Mouse (Mus musculus) c-Kit-positive CD71-positive TER-119-negative erythroid progenitor cells, embryonic 14.5 days (primary cell): ENCODE data around the gene Cdk11b.
A peak's percentile ranks its signal among the peaks of the same experiment; 100 is the strongest.

Experiments
- DNase-seq: peaks from one replicate; pipeline ENCODE4 v3.0.0-alpha.2; 2013; ENCODE audit warnings: low read depth

Gene Cdk11b

GRCm38 (mm10) chr4:155624338-155625291 is at the start of gene Cdk11b:
Gene Cdk11b (plus strand): TSS chr4:155624854.
- peak; percentile 96 for DNase-seq

- no peak for DNase-seq
These were observed 49.7 kb upstream of the Cdk11b start for GRCm38 (mm10) chr4:155574931-155575330.

- DNase-seq, result no peak
These were observed 49.1 kb upstream of the Cdk11b start for GRCm38 (mm10) chr4:155575521-155575920.

- DNase-seq, result no peak
These were observed 47.5 kb upstream of the Cdk11b start for GRCm38 (mm10) chr4:155577132-155577531.

- DNase-seq, result no peak
These were observed 46.9 kb upstream of the Cdk11b start for GRCm38 (mm10) chr4:155577741-155578140.

- DNase-seq, result no peak
These were observed 46.1 kb upstream of the Cdk11b start for GRCm38 (mm10) chr4:155578336-155579125.

GRCm38 (mm10) chr4:155580420-155580819 is 44.2 kb upstream of the Cdk11b start:
- no peak for DNase-seq

- DNase-seq, result no peak
These were observed 42.3 kb upstream of the Cdk11b start for GRCm38 (mm10) chr4:155582279-155582905.

- no peak for DNase-seq
These were observed 35.3 kb upstream of the Cdk11b start for GRCm38 (mm10) chr4:155589356-155589755.

- DNase-seq, result no peak
These were observed 33.5 kb upstream of the Cdk11b start for GRCm38 (mm10) chr4:155591012-155591719.

- DNase-seq, result no peak
These were observed 30.9 kb upstream of the Cdk11b start for GRCm38 (mm10) chr4:155593780-155594179.

- DNase-seq, result no peak
These were observed 28.9 kb upstream of the Cdk11b start for GRCm38 (mm10) chr4:155595777-155596176.

- DNase-seq, result no peak
These were observed 28.0 kb upstream of the Cdk11b start for GRCm38 (mm10) chr4:155596606-155597005.

- DNase-seq, result no peak
These were observed 26.1 kb upstream of the Cdk11b start for GRCm38 (mm10) chr4:155598536-155598935.

GRCm38 (mm10) chr4:155599901-155600825 is 24.5 kb upstream of the Cdk11b start:
- no peak for DNase-seq

- peak; percentile 86 for DNase-seq
These were observed 23.3 kb upstream of the Cdk11b start, which contains the start of gene Slc35e2 for GRCm38 (mm10) chr4:155601091-155601996. Gene Slc35e2 (plus strand): TSS chr4:155601416.

- no peak for DNase-seq
These were observed 22.6 kb upstream of the Cdk11b start for GRCm38 (mm10) chr4:155601997-155602456.

GRCm38 (mm10) chr4:155602753-155603152 is 21.9 kb upstream of the Cdk11b start:
- DNase-seq, result peak; percentile 65

GRCm38 (mm10) chr4:155603801-155604200 is 20.9 kb upstream of the Cdk11b start:
- DNase-seq, result no peak
